21 mouse cellular contexts compared by ENCODE assay signal in the genomic region with DNA sequence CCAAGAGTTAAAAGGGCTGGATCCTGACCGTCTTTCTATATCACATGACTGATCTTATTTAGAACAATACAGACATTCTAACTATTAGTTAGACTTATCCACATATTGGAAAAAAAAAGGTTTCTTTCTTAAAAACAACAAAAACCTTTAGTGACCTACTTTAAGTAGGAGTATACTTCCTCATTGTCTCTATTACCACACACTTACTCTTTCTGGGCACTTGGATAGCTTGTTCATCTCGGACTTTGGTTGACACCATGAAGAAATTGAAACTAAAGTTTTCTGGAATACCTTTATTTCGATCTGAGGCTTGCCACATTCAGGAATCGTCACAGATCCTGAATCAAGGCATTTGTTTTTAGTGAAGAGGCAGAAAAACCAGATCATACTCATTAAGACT. TPM values are rescaled to one million over a fixed set of nuclear protein-coding genes. Genes with fewer than 3 reads are reported as not detected.
DNase-seq lines count a peak whose midpoint lies in the region; ATAC-seq and TF ChIP-seq lines count a peak whose summit lies in the region.
"Had no signal": no experiment of that assay in that cellular context is flagged by ENCODE, and none has a peak within 500 bp of the region (broad histone marks: within the 10 kb centered on the region; RNA-seq: fewer than 3 reads in every experiment).

No protein-coding gene starts in this region.

- H3K4me2 ChIP-seq in liver, embryonic 11.5 days, result no peak overlapping the region
- H3K4me2 ChIP-seq: embryonic facial prominence, embryonic 12.5 days; embryonic facial prominence, embryonic 15.5 days; forebrain, embryonic 15.5 days; heart, embryonic 11.5 days; hindbrain, embryonic 14.5 days had no signal

- H3K27ac ChIP-seq in gastrocnemius, adult 2 months, result peak overlapping the region; percentile 62
- H3K27ac ChIP-seq in liver, adult 2 months (replicated peaks; ENCODE audit: insufficient read depth, low read depth, low read length), result no peak overlapping the region
- H3K27ac ChIP-seq in liver, embryonic 11.5 days (ENCODE audit: low read depth, low read length), result no peak overlapping the region
- H3K27ac ChIP-seq: embryonic facial prominence, embryonic 12.5 days; embryonic facial prominence, embryonic 15.5 days; forebrain, embryonic 15.5 days; hindbrain, embryonic 14.5 days; hindbrain, postnatal 0 days had no signal

- DNase-seq in gastrocnemius, adult 2 months, result no peak
- DNase-seq in gastrocnemius, adult 18-20 months (ENCODE audit: low spot score), result no peak
- peak; percentile 6 for DNase-seq in liver, adult 2 months (ENCODE audit: extremely low read depth, low read depth, low spot score)
- no peak for DNase-seq in liver, embryonic 11.5 days (ENCODE audit: low spot score)
- DNase-seq in lung, postnatal 25 days (ENCODE audit: low spot score), result no peak
- DNase-seq in cerebellum, adult 9-11 months, result no peak
- DNase-seq: adrenal gland, postnatal 10 days; cerebellum, adult 11-12 months; cerebellum, adult 9-10 months; gastrocnemius, postnatal 14 days had no signal

- WGBS in liver, adult 2 months, result 64% methylated on average over 4 of the region's 4 CpGs
- 73% methylated on average over 4 of the region's 4 CpGs for WGBS in liver, embryonic 11.5 days

- ATAC-seq in liver, embryonic 11.5 days (replicated peaks; ENCODE audit: low FRiP score), result no peak
- ATAC-seq in megakaryocyte, adult 5-6 weeks (ENCODE audit: poor library complexity, severe bottlenecking), result peak; percentile 63
- ATAC-seq: forebrain, embryonic 15.5 days; hindbrain, postnatal 0 days; inflammation-experienced regulatory T-cells, adult 6 months; intestine, embryonic 16.5 days had no signal

- no peak for TF ChIP-seq CTCF in gastrocnemius, adult 2 months (IDR thresholded peaks at IDR 0.05)
- no peak for TF ChIP-seq CTCF in liver, adult 2 months (IDR thresholded peaks at IDR 0.05; ENCODE audit: low read depth, low read length)

- intact Hi-C loops in gastrocnemius, adult 2 months (cut with DNase I), result no loop called here

- no peak overlapping the region for H3K9ac ChIP-seq in liver, adult 2 months (ENCODE audit: low read depth, low read length)
- H3K9ac ChIP-seq in liver, embryonic 11.5 days (ENCODE audit: low read depth, low read length), result no peak overlapping the region
- H3K9ac ChIP-seq: embryonic facial prominence, embryonic 12.5 days; embryonic facial prominence, embryonic 15.5 days; forebrain, embryonic 15.5 days; hindbrain, embryonic 14.5 days had no signal

- TF ChIP-seq POLR2A in liver, adult 2 months (IDR thresholded peaks at IDR 0.05; ENCODE audit: extremely low read depth, insufficient read depth, low read length), result no peak

- H3K36me3 ChIP-seq in liver, adult 2 months (ENCODE audit: control insufficient read depth, insufficient read depth, low read length), result no peaks in the 10 kb centered on the region
- no peaks in the 10 kb centered on the region for H3K36me3 ChIP-seq in liver, embryonic 11.5 days (ENCODE audit: control insufficient read depth, insufficient read depth, low read length)
- H3K36me3 ChIP-seq: embryonic facial prominence, embryonic 12.5 days; embryonic facial prominence, embryonic 15.5 days; forebrain, embryonic 15.5 days; G1E had no signal

- no peak overlapping the region for H3K4me3 ChIP-seq in gastrocnemius, adult 2 months
- H3K4me3 ChIP-seq in liver, adult 2 months (ENCODE audit: insufficient read depth, low read depth, low read length), result no peak overlapping the region
- no peak overlapping the region for H3K4me3 ChIP-seq in liver, embryonic 11.5 days (ENCODE audit: low read depth, low read length)
- H3K4me3 ChIP-seq: embryonic facial prominence, embryonic 12.5 days; embryonic facial prominence, embryonic 15.5 days; forebrain, embryonic 15.5 days had no signal

- no peaks in the 10 kb centered on the region for H3K79me2 ChIP-seq in liver, adult 2 months (ENCODE audit: control insufficient read depth, insufficient read depth, low read length)

- no peaks in the 10 kb centered on the region for H3K4me1 ChIP-seq in liver, adult 2 months (ENCODE audit: control insufficient read depth, insufficient read depth, low read length)
- H3K4me1 ChIP-seq in liver, embryonic 11.5 days (replicated peaks; ENCODE audit: control insufficient read depth, insufficient read depth, low read length), result no peaks in the 10 kb centered on the region
- H3K4me1 ChIP-seq: embryonic facial prominence, embryonic 12.5 days; embryonic facial prominence, embryonic 15.5 days; forebrain, embryonic 15.5 days had no signal

- no peaks in the 10 kb centered on the region for H3K27me3 ChIP-seq in liver, adult 2 months (ENCODE audit: control insufficient read depth, insufficient read depth, low read length)
- H3K27me3 ChIP-seq in liver, embryonic 11.5 days (replicated peaks; ENCODE audit: control insufficient read depth, insufficient read depth, low read length), result no peaks in the 10 kb centered on the region
- H3K27me3 ChIP-seq: embryonic facial prominence, embryonic 12.5 days; embryonic facial prominence, embryonic 15.5 days; forebrain, embryonic 15.5 days; Patski had no signal

- no peaks in the 10 kb centered on the region for H3K9me3 ChIP-seq in liver, embryonic 11.5 days (ENCODE audit: control insufficient read depth, low read length)
- H3K9me3 ChIP-seq: embryonic facial prominence, embryonic 12.5 days; embryonic facial prominence, embryonic 15.5 days; forebrain, embryonic 15.5 days; G1E had no signal

RNA-seq across cellular contexts. Expression of gene Dcun1d3, which starts 25.0 kb away (rescaled TPM):
- total RNA-seq in gastrocnemius, adult 2 months (2021), result 10 to 100 TPM; 16.8 to 25.3 TPM
- 10 to 100 TPM; 20.3 to 21.1 TPM for total RNA-seq in gastrocnemius, adult 18-20 months (2021)
- 5.3 and 5.6 TPM in 2 replicates for total RNA-seq in liver, adult 2 months (2014; rRNA removed)
- 3.2 and 5.7 TPM in 2 replicates for polyA plus RNA-seq in liver, adult 2 months (2012; rRNA removed)
- 3.1 and 3.4 TPM in 2 replicates for polyA plus RNA-seq in liver, embryonic 11.5 days (2014; fragmentation: Nextera tagmentation; extraction: Ambion mirVana)
- total RNA-seq in megakaryocyte, adult 5-6 weeks (2015), result 5.1 and 9.5 TPM in 2 replicates
- total RNA-seq in megakaryocyte, adult 5-6 weeks (2017), result 8.7 and 10.9 TPM in 2 replicates

RNA-seq across cellular contexts. Expression of gene Lyrm1, which starts 25.4 kb away (rescaled TPM):
- 10 to 100 TPM; 11.8 to 12.8 TPM for total RNA-seq in gastrocnemius, adult 2 months (2021)
- 10 to 100 TPM; 11.3 to 12.5 TPM for total RNA-seq in gastrocnemius, adult 18-20 months (2021)
- total RNA-seq in liver, adult 2 months (2014; rRNA removed), result 4.6 and 6.2 TPM in 2 replicates
- 0.95 and 1.2 TPM in 2 replicates for polyA plus RNA-seq in liver, adult 2 months (2012; rRNA removed)
- polyA plus RNA-seq in liver, embryonic 11.5 days (2014; fragmentation: Nextera tagmentation; extraction: Ambion mirVana), result 4.6 and 6.5 TPM in 2 replicates
- 7.9 and 11.0 TPM in 2 replicates for total RNA-seq in megakaryocyte, adult 5-6 weeks (2015)
- total RNA-seq in megakaryocyte, adult 5-6 weeks (2017), result 10.9 and 11.0 TPM in 2 replicates
